Mouse (Mus musculus): ENCODE measurements at regions not wholly inside any gene's neighbourhood (a gene's known extent, or its start where the extent isn't known, plus 50 kb on each side); places are given as distances from the start of the nearest gene placed in this dataset.

GRCm38 (mm10) chr16:92920947-92921346 lies 95.0 kb upstream of the Runx1 start:
- TF ChIP-seq CTCF (conservative IDR thresholded peaks at IDR 0.05; ENCODE audit: low read length) (no peak), NANOG (IDR thresholded peaks at IDR 0.05; ENCODE audit: borderline replicate concordance, low read length) (no peak)

Measured in E14TG2a.4 (cell line).